In genomic region chr4:137628400-137628799, GRCm38 (mm10) we compare ENCODE assay signal across 15 mouse cellular contexts. TPM values are rescaled to one million over a fixed set of nuclear protein-coding genes. Genes with fewer than 3 reads are reported as not detected.
"Had no signal": no experiment of that assay in that cellular context is flagged by ENCODE, and none has a peak within 500 bp of the region (broad histone marks: within the 10 kb centered on the region; RNA-seq: fewer than 3 reads in every experiment).

No protein-coding gene starts in this region.

- DNase-seq: kidney, adult 8-10 months; kidney, postnatal 25 days; lung, adult 2 months; lung, postnatal 10 days; thymus, adult 18-20 months; thymus, postnatal 14 days had no signal

- H3K4me2 ChIP-seq: liver, embryonic 11.5 days; liver, embryonic 15.5 days; midbrain, embryonic 11.5 days; neural tube, embryonic 13.5 days had no signal

- H3K27ac ChIP-seq: liver, embryonic 15.5 days; neural tube, embryonic 13.5 days; stomach, postnatal 0 days had no signal

- ATAC-seq: intestine, postnatal 0 days; midbrain, embryonic 16.5 days had no signal

- H3K4me1 ChIP-seq: liver, embryonic 15.5 days; neural tube, embryonic 13.5 days had no signal

- H3K27me3 ChIP-seq: liver, embryonic 15.5 days; neural tube, embryonic 13.5 days had no signal

- H3K4me3 ChIP-seq: liver, embryonic 15.5 days; neural tube, embryonic 13.5 days had no signal

- H3K9ac ChIP-seq: liver, embryonic 15.5 days; neural tube, embryonic 13.5 days had no signal

- H3K9me3 ChIP-seq: liver, embryonic 15.5 days; neural tube, embryonic 13.5 days had no signal

RNA-seq across cellular contexts. Expression of gene Ldlrad2, which starts 54.0 kb away (rescaled TPM):
- polyA plus RNA-seq: intestine, postnatal 0 days; kidney, embryonic 16.5 days; limb, embryonic 14.5 days; liver, embryonic 11.5 days; liver, embryonic 15.5 days; lung, adult 2 months; midbrain, embryonic 11.5 days; midbrain, embryonic 16.5 days; neural tube, embryonic 13.5 days; stomach, postnatal 0 days had no signal
